Mouse (Mus musculus): ENCODE results near the gene Arsa. TPM values are rescaled to one million over a fixed set of nuclear protein-coding genes. Genes with fewer than 3 reads are reported as not detected.

The Arsa gene
- polyA plus RNA-seq, 1 experiment from 2014 or later = 32.0 TPM

- WGBS = 17% methylated on average over 4 of the region's 4 CpGs
- Histone ChIP-seq H3K4me1 (replicated peaks; ENCODE audit: control insufficient read depth, insufficient read depth, low read length) (no peaks in the 10 kb centered on the region), H3K4me2 (replicated peaks; ENCODE audit: low read depth) (no peak overlapping the region), H3K9ac (ENCODE audit: low read depth, low read length) (no peak overlapping the region), H3K36me3 (ENCODE audit: control insufficient read depth, insufficient read depth) (no peaks in the 10 kb centered on the region), H3K9me3 (ENCODE audit: control insufficient read depth) (no peaks in the 10 kb centered on the region), H3K27me3 (replicated peaks; ENCODE audit: control insufficient read depth, insufficient read depth, low read length) (peaks cover 31% of the 10 kb centered on the region), H3K4me3 (ENCODE audit: low read depth, low read length) (peak overlapping the region; percentile 67), H3K27ac (ENCODE audit: low read depth, low read length) (peak overlapping the region; percentile 57; the same call in 1 of the 2 replicates)
- no peak for TF ChIP-seq CTCF (IDR thresholded peaks at IDR 0.05; ENCODE audit: low read depth)
- ATAC-seq = no peak; the same call in 1 of the 2 replicates
Observed at GRCm38 (mm10) chr15:89497391-89498048, 20.3 kb upstream of the Arsa start.

GRCm38 (mm10) chr15:89496841-89497240 is 19.6 kb upstream of the Arsa start:
- Histone ChIP-seq H3K36me3 (ENCODE audit: control insufficient read depth, insufficient read depth) (no peaks in the 10 kb centered on the region), H3K4me3 (ENCODE audit: low read depth, low read length) (no peak overlapping the region), H3K27ac (ENCODE audit: low read depth, low read length) (0 out of 2 replicates have a peak overlapping the region, but pooled peaks have one; percentile 4), H3K9ac (ENCODE audit: low read depth, low read length) (no peak overlapping the region), H3K4me1 (replicated peaks; ENCODE audit: control insufficient read depth, insufficient read depth, low read length) (no peaks in the 10 kb centered on the region), H3K4me2 (replicated peaks; ENCODE audit: low read depth) (no peak overlapping the region), H3K27me3 (replicated peaks; ENCODE audit: control insufficient read depth, insufficient read depth, low read length) (peaks cover 31% of the 10 kb centered on the region), H3K9me3 (ENCODE audit: control insufficient read depth) (no peaks in the 10 kb centered on the region)
- 58% methylated on average over 2 of the region's 2 CpGs for WGBS
- ATAC-seq = no peak
- no peak for TF ChIP-seq CTCF (IDR thresholded peaks at IDR 0.05; ENCODE audit: low read depth)

GRCm38 (mm10) chr15:89496131-89496530 is 18.9 kb upstream of the Arsa start:
- Histone ChIP-seq H3K4me2 (replicated peaks; ENCODE audit: low read depth) (no peak overlapping the region), H3K36me3 (ENCODE audit: control insufficient read depth, insufficient read depth) (no peaks in the 10 kb centered on the region), H3K9ac (ENCODE audit: low read depth, low read length) (no peak overlapping the region), H3K4me1 (replicated peaks; ENCODE audit: control insufficient read depth, insufficient read depth, low read length) (no peaks in the 10 kb centered on the region), H3K9me3 (ENCODE audit: control insufficient read depth) (no peaks in the 10 kb centered on the region), H3K4me3 (ENCODE audit: low read depth, low read length) (no peak overlapping the region), H3K27ac (ENCODE audit: low read depth, low read length) (no peak overlapping the region), H3K27me3 (replicated peaks; ENCODE audit: control insufficient read depth, insufficient read depth, low read length) (peaks cover 29% of the 10 kb centered on the region)
- TF ChIP-seq CTCF (IDR thresholded peaks at IDR 0.05; ENCODE audit: low read depth) = no peak
- WGBS = 64% methylated on average over 4 of the region's 4 CpGs
- ATAC-seq = no peak

GRCm38 (mm10) chr15:89494970-89495369 is 17.7 kb upstream of the Arsa start:
- TF ChIP-seq CTCF (IDR thresholded peaks at IDR 0.05; ENCODE audit: low read depth) = peak; percentile 58
- H3K9me3 ChIP-seq (ENCODE audit: control insufficient read depth) = no peaks in the 10 kb centered on the region
- 79% methylated on average over 4 of the region's 4 CpGs for WGBS
- no peak overlapping the region for H3K27ac ChIP-seq (ENCODE audit: low read depth, low read length)
- no peaks in the 10 kb centered on the region for H3K4me1 ChIP-seq (replicated peaks; ENCODE audit: control insufficient read depth, insufficient read depth, low read length)
- ATAC-seq = no peak
- H3K9ac ChIP-seq (ENCODE audit: low read depth, low read length) = no peak overlapping the region
- H3K4me2 ChIP-seq (replicated peaks; ENCODE audit: low read depth) = no peak overlapping the region
- H3K4me3 ChIP-seq (ENCODE audit: low read depth, low read length) = no peak overlapping the region
- peaks cover 23% of the 10 kb centered on the region for H3K27me3 ChIP-seq (replicated peaks; ENCODE audit: control insufficient read depth, insufficient read depth, low read length)
- H3K36me3 ChIP-seq (ENCODE audit: control insufficient read depth, insufficient read depth) = no peaks in the 10 kb centered on the region

GRCm38 (mm10) chr15:89488611-89489117 is 11.4 kb upstream of the Arsa start:
- Histone ChIP-seq H3K27me3 (replicated peaks; ENCODE audit: control insufficient read depth, insufficient read depth, low read length) (no peaks in the 10 kb centered on the region), H3K9ac (ENCODE audit: low read depth, low read length) (no peak overlapping the region), H3K4me2 (replicated peaks; ENCODE audit: low read depth) (no peak overlapping the region), H3K4me3 (ENCODE audit: low read depth, low read length) (no peak overlapping the region), H3K9me3 (ENCODE audit: control insufficient read depth) (no peaks in the 10 kb centered on the region), H3K27ac (ENCODE audit: low read depth, low read length) (no peak overlapping the region), H3K36me3 (ENCODE audit: control insufficient read depth, insufficient read depth) (no peaks in the 10 kb centered on the region), H3K4me1 (replicated peaks; ENCODE audit: control insufficient read depth, insufficient read depth, low read length) (no peaks in the 10 kb centered on the region)
- no peak for ATAC-seq
- 39% methylated on average over 14 of the region's 14 CpGs for WGBS
- TF ChIP-seq CTCF (IDR thresholded peaks at IDR 0.05; ENCODE audit: low read depth) = no peak

- Histone ChIP-seq H3K4me1 (replicated peaks; ENCODE audit: control insufficient read depth, insufficient read depth, low read length) (no peaks in the 10 kb centered on the region), H3K36me3 (ENCODE audit: control insufficient read depth, insufficient read depth) (no peaks in the 10 kb centered on the region), H3K27me3 (replicated peaks; ENCODE audit: control insufficient read depth, insufficient read depth, low read length) (no peaks in the 10 kb centered on the region), H3K9me3 (ENCODE audit: control insufficient read depth) (no peaks in the 10 kb centered on the region), H3K4me3 (ENCODE audit: low read depth, low read length) (no peak overlapping the region), H3K27ac (ENCODE audit: low read depth, low read length) (no peak overlapping the region), H3K4me2 (replicated peaks; ENCODE audit: low read depth) (no peak overlapping the region), H3K9ac (ENCODE audit: low read depth, low read length) (no peak overlapping the region)
- TF ChIP-seq CTCF (IDR thresholded peaks at IDR 0.05; ENCODE audit: low read depth) = no peak
- ATAC-seq = no peak
- 71% methylated on average over 12 of the region's 12 CpGs for WGBS
Observed at GRCm38 (mm10) chr15:89488182-89488581, 11.0 kb upstream of the Arsa start.

All from intestine, postnatal 0 days (tissue).